Mouse (Mus musculus) heart, embryonic 10.5 days (tissue): ENCODE data around the gene Cnn1. TPM values are rescaled to one million over a fixed set of nuclear protein-coding genes. Genes with fewer than 3 reads are reported as not detected.

Source experiments
- DNase-seq: peaks from one replicate; pipeline ENCODE4 v3.0.0-alpha.2; 2017; ENCODE audit warnings: low spot score
- H3K27ac ChIP-seq: fragments of 300-500 bp; sonication (generic); 2 replicates; pipeline ENCODE4 v1.5.1; 2016; ENCODE audit warnings: mild to moderate bottlenecking
- H3K27me3 ChIP-seq: fragments of 300-500 bp; sonication (generic); 2 replicates; pipeline ENCODE4 v1.6.1; 2016; ENCODE audit warnings: mild to moderate bottlenecking; ENCODE audit not compliant: poor library complexity, insufficient read depth, severe bottlenecking
- H3K36me3 ChIP-seq: fragments of 300-500 bp; sonication (generic); 2 replicates; pipeline ENCODE4 v1.6.1; 2016; ENCODE audit warnings: mild to moderate bottlenecking, moderate library complexity
- H3K4me1 ChIP-seq: fragments of 300-500 bp; sonication (generic); 2 replicates; pipeline ENCODE4 v1.6.1; 2016; ENCODE audit warnings: mild to moderate bottlenecking
- H3K4me3 ChIP-seq: fragments of 300-500 bp; sonication (generic); 2 replicates; pipeline ENCODE4 v1.5.1; 2016; ENCODE audit warnings: mild to moderate bottlenecking, moderate library complexity
- H3K9me3 ChIP-seq: fragments of 300-500 bp; sonication (generic); 2 replicates; pipeline ENCODE4 v1.6.1; 2016; ENCODE audit warnings: mild to moderate bottlenecking, moderate library complexity
- WGBS: fragments of 180-500 bp; shearing (Covaris S2); methylation state at CpG from one replicate; pipeline ENCODE4 v1.1.7; 2016; 5-methylcytosine and 5-hydroxymethylcytosine counted together
- microRNA-seq: library from miRNA; unstranded; fragments of <30 nt; microRNA quantifications from one replicate; pipeline ENCODE4, GENCODE M21; 2017
- polyA plus RNA-seq: library from polyadenylated mRNA; unstranded; fragments of >200 nt; fragmentation: Nextera tagmentation; extraction: Ambion mirVana; gene quantifications from 2 replicates; pipeline ENCODE4 v1.2.1, GENCODE M21; 2016

The Cnn1 gene
- polyA plus RNA-seq, 1 experiment from 2014 or later = 246 TPM

DNA sequence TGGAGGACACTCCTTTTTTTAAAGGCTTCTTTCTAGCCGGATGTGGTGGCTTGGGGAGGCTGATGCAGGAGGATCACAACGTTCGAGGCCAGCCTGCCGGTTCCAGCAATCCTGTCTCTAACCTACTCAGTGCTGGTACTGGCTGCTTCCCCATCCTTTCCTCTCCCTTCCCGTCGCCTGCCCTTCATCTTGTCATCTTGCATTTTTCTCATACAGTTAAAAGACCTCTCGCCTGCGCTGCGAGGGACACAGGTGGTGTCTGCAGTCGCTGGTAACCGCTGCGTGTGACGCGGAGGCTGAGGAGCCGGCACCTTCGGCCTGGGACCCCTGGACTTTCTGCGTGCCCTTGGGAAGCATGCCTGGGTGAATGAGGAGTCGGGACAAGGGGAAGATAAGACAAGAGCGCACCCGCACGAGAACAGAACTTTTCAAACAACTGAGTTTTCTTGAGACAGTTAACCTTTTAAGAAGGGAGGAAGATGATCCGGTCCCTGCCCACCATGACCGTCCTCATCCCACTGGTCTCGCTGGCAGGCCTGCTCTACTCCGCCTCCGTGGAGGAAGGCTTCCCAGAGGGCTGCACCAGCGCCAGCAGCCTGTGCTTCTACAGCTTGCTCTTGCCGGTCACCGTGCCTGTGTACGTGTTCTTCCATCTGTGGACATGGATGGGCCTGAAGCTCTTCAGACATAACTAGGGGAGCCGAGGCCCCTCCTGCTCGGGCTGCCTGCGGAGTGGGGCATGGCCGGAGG, 58.7 kb downstream of the Cnn1 start:
- WGBS = 51% methylated on average over 34 of the region's 34 CpGs
- Histone ChIP-seq H3K4me1 (peaks cover 19% of the 10 kb centered on the region), H3K4me3 (peak overlapping the region; percentile 83), H3K36me3 (peaks cover 11% of the 10 kb centered on the region), H3K9me3 (no peaks in the 10 kb centered on the region), H3K27ac (peak overlapping the region; percentile 96), H3K27me3 (peaks cover 19% of the 10 kb centered on the region)
- DNase-seq = peak; percentile 74

Small RNA genes within 50 kb of the gene (microRNA-seq; reads per million reads assigned to microRNA genes)
- 1.5 reads per million for gene Mir7084

Other genes starting within 250 kb of the Cnn1 start
- 47.9 and 56.9 TPM in 2 replicates for gene Dock6, start 246.6 kb upstream of the Cnn1 start, polyA plus RNA-seq
- 6.2 and 6.8 TPM in 2 replicates for gene Rab3d, start 181.0 kb upstream of the Cnn1 start, polyA plus RNA-seq
- 3.6 and 4.2 TPM in 2 replicates for gene Ccdc159, start 171.7 kb upstream of the Cnn1 start, polyA plus RNA-seq
- 50.1 and 52.6 TPM in 2 replicates for gene Tmem205, start 171.7 kb upstream of the Cnn1 start, polyA plus RNA-seq
- 6.5 and 7.0 TPM in 2 replicates for gene Plppr2, start 162.2 kb upstream of the Cnn1 start, polyA plus RNA-seq
- 5.7 and 6.9 TPM in 2 replicates for gene Swsap1, start 143.5 kb upstream of the Cnn1 start, polyA plus RNA-seq
- 25.0 and 25.9 TPM in 2 replicates for gene Epor, start 135.7 kb upstream of the Cnn1 start, polyA plus RNA-seq
- gene Rgl3, start 109.8 kb upstream of the Cnn1 start, polyA plus RNA-seq = 1.8 and 2.3 TPM in 2 replicates
- 0.20 and 0.75 TPM in 2 replicates for gene Ccdc151, start 96.6 kb upstream of the Cnn1 start, polyA plus RNA-seq
- 89.8 and 106 TPM in 2 replicates for gene Prkcsh, start 96.4 kb upstream of the Cnn1 start, polyA plus RNA-seq
- gene Elavl3, start 47.2 kb upstream of the Cnn1 start, polyA plus RNA-seq = 0.15 and 0.29 TPM in 2 replicates
- gene Gm49318, start 28.0 kb upstream of the Cnn1 start, polyA plus RNA-seq = not detected in 2 replicates
- gene Zfp653, start 27.8 kb upstream of the Cnn1 start, polyA plus RNA-seq = 9.6 and 10.8 TPM in 2 replicates
- 58.4 and 65.6 TPM in 2 replicates for gene Ecsit, start 13.8 kb upstream of the Cnn1 start, polyA plus RNA-seq
- 149 and 176 TPM in 2 replicates for gene Elof1, start 18.0 kb downstream of the Cnn1 start, polyA plus RNA-seq
- gene Acp5, start 36.5 kb downstream of the Cnn1 start, polyA plus RNA-seq = 62.3 and 67.2 TPM in 2 replicates
- 44.7 and 60.3 TPM in 2 replicates for gene Pigyl, start 57.6 kb downstream of the Cnn1 start, polyA plus RNA-seq
- gene Zfp872, start 88.9 kb downstream of the Cnn1 start, polyA plus RNA-seq = 0.11 TPM in 2 replicates
- 17.2 and 19.2 TPM in 2 replicates for gene Zfp809, start 126.5 kb downstream of the Cnn1 start, polyA plus RNA-seq
- 5.1 and 5.4 TPM in 2 replicates for gene Zfp599, start 160.7 kb downstream of the Cnn1 start, polyA plus RNA-seq
- 17.2 and 19.9 TPM in 2 replicates for gene Zfp810, start 208.4 kb downstream of the Cnn1 start, polyA plus RNA-seq